Mouse (Mus musculus) heart, embryonic 11.5 days (tissue): ENCODE data around the gene Rfx6. TPM values are rescaled to one million over a fixed set of nuclear protein-coding genes. Genes with fewer than 3 reads are reported as not detected.

ENCODE experiments used
- ATAC-seq: fragments of 200-750 bp; cut with Nextera tagmentation; replicated peaks from 2 replicates; pipeline ENCODE4 v1.8.0; 2017; ENCODE audit warnings: moderate library complexity; ENCODE audit not compliant: insufficient number of reproducible peaks, low FRiP score, low TSS enrichment
- H3K27ac ChIP-seq: fragments of 300-500 bp; sonication (generic); 2 replicates; pipeline ENCODE4 v1.5.1; 2014; ENCODE audit warnings: mild to moderate bottlenecking, low read depth, low read length
- H3K27me3 ChIP-seq: fragments of 300-500 bp; sonication (generic); 2 replicates; pipeline ENCODE4 v1.6.1; 2014; ENCODE audit warnings: mild to moderate bottlenecking, low read length, mixed read lengths; ENCODE audit not compliant: control insufficient read depth, insufficient read depth
- H3K36me3 ChIP-seq: fragments of 300-500 bp; sonication (generic); 2 replicates; pipeline ENCODE4 v1.6.1; 2014; ENCODE audit warnings: mild to moderate bottlenecking, low read length, moderate library complexity, mixed read lengths; ENCODE audit not compliant: control insufficient read depth, insufficient read depth
- H3K4me1 ChIP-seq: fragments of 300-500 bp; sonication (generic); 2 replicates; pipeline ENCODE4 v1.6.1; 2014; ENCODE audit warnings: low read length; ENCODE audit not compliant: control insufficient read depth, insufficient read depth
- H3K4me2 ChIP-seq: fragments of 300-500 bp; sonication (generic); 2 replicates; pipeline ENCODE4 v1.6.1; 2014; ENCODE audit warnings: mild to moderate bottlenecking, moderate library complexity
- H3K4me3 ChIP-seq: fragments of 300-500 bp; sonication (generic); 2 replicates; pipeline ENCODE4 v1.5.1; 2014; ENCODE audit warnings: low read depth, low read length
- H3K9ac ChIP-seq: fragments of 300-500 bp; sonication (generic); 2 replicates; pipeline ENCODE4 v1.6.1; 2014; ENCODE audit warnings: mild to moderate bottlenecking, low read depth, low read length, moderate library complexity
- H3K9me3 ChIP-seq: fragments of 300-500 bp; sonication (generic); replicated peaks from 2 replicates; pipeline ENCODE4 v1.6.1; 2016; ENCODE audit warnings: low read length; ENCODE audit not compliant: control insufficient read depth
- WGBS: fragments of 180-500 bp; shearing (Covaris S2); extraction: QIAGEN DNeasy Blood & Tissue Kit; methylation state at CpG from one replicate; pipeline ENCODE4 v1.1.7; 2014; ENCODE audit not compliant: insufficient replicate concordance; 5-methylcytosine and 5-hydroxymethylcytosine counted together
- polyA plus RNA-seq: library from polyadenylated mRNA; unstranded; fragments of >200 nt; fragmentation: Nextera tagmentation; extraction: Ambion mirVana; gene quantifications from 2 replicates; pipeline ENCODE4 v1.2.1, GENCODE M21; 2014

Rfx6 gene
- polyA plus RNA-seq, 1 experiment from 2014 or later, result 0.13 TPM

GRCm38 (mm10) chr10:51720904-51721303 lies 43.3 kb downstream of the Rfx6 start:
- 39% methylated on average over 3 of the region's 3 CpGs for WGBS
- no peaks in the 10 kb centered on the region for H3K4me1 ChIP-seq
- no peak overlapping the region for H3K9ac ChIP-seq
- no peak overlapping the region for H3K27ac ChIP-seq
- H3K36me3 ChIP-seq, result no peaks in the 10 kb centered on the region
- no peak for ATAC-seq
- no peak overlapping the region for H3K4me3 ChIP-seq
- H3K27me3 ChIP-seq, result no peaks in the 10 kb centered on the region
- no peak overlapping the region for H3K4me2 ChIP-seq
- no peaks in the 10 kb centered on the region for H3K9me3 ChIP-seq

- Histone ChIP-seq H3K4me2 (no peak overlapping the region), H3K27me3 (no peaks in the 10 kb centered on the region), H3K4me1 (no peaks in the 10 kb centered on the region), H3K36me3 (no peaks in the 10 kb centered on the region), H3K9ac (no peak overlapping the region), H3K4me3 (no peak overlapping the region), H3K9me3 (no peaks in the 10 kb centered on the region), H3K27ac (no peak overlapping the region)
- WGBS, result 77% methylated on average over 5 of the region's 5 CpGs
- no peak for ATAC-seq
These were observed 83.9 kb downstream of the Rfx6 start for GRCm38 (mm10) chr10:51761436-51761835.

GRCm38 (mm10) chr10:51763241-51763640 lies 85.7 kb downstream of the Rfx6 start:
- Histone ChIP-seq H3K4me3 (no peak overlapping the region), H3K36me3 (no peaks in the 10 kb centered on the region), H3K27me3 (no peaks in the 10 kb centered on the region), H3K27ac (no peak overlapping the region), H3K4me2 (no peak overlapping the region), H3K9me3 (no peaks in the 10 kb centered on the region), H3K4me1 (no peaks in the 10 kb centered on the region), H3K9ac (no peak overlapping the region)
- ATAC-seq, result no peak
- 85% methylated on average over 2 of the region's 2 CpGs for WGBS

- 50% methylated on average over 5 of the region's 5 CpGs for WGBS
- no peak overlapping the region for H3K9ac ChIP-seq
- H3K9me3 ChIP-seq, result no peaks in the 10 kb centered on the region
- no peak overlapping the region for H3K4me3 ChIP-seq
- no peak for ATAC-seq
- no peaks in the 10 kb centered on the region for H3K27me3 ChIP-seq
- H3K4me2 ChIP-seq, result no peak overlapping the region
- no peak overlapping the region for H3K27ac ChIP-seq
- no peaks in the 10 kb centered on the region for H3K36me3 ChIP-seq
- no peaks in the 10 kb centered on the region for H3K4me1 ChIP-seq
These were observed 90.9 kb downstream of the Rfx6 start for GRCm38 (mm10) chr10:51768445-51768844.

GRCm38 (mm10) chr10:51769252-51769651 lies 91.7 kb downstream of the Rfx6 start:
- Histone ChIP-seq H3K4me1 (no peaks in the 10 kb centered on the region), H3K4me2 (no peak overlapping the region), H3K4me3 (no peak overlapping the region), H3K9ac (no peak overlapping the region), H3K9me3 (no peaks in the 10 kb centered on the region), H3K36me3 (no peaks in the 10 kb centered on the region), H3K27me3 (no peaks in the 10 kb centered on the region), H3K27ac (no peak overlapping the region)
- ATAC-seq, result no peak
- WGBS, result 20% methylated on average over 7 of the region's 7 CpGs

- Histone ChIP-seq H3K4me3 (no peak overlapping the region), H3K4me1 (no peaks in the 10 kb centered on the region), H3K9me3 (no peaks in the 10 kb centered on the region), H3K27me3 (no peaks in the 10 kb centered on the region), H3K9ac (no peak overlapping the region), H3K36me3 (no peaks in the 10 kb centered on the region), H3K4me2 (no peak overlapping the region), H3K27ac (no peak overlapping the region)
- 64% methylated on average over 2 of the region's 2 CpGs for WGBS
- ATAC-seq, result no peak
These were observed 102.1 kb downstream of the Rfx6 start for GRCm38 (mm10) chr10:51779648-51780047.

Other genes starting within 250 kb of the Rfx6 start
- not detected in 2 replicates for gene Gm49339, start 197.1 kb upstream of the Rfx6 start, polyA plus RNA-seq
- 0.17 TPM in 1 of 2 replicates, not detected in the other for gene Lilr4b, start 197.1 kb upstream of the Rfx6 start, polyA plus RNA-seq
- 0.62 and 1.3 TPM in 2 replicates for gene Lilrb4a, start 186.8 kb upstream of the Rfx6 start, polyA plus RNA-seq
- 0.79 TPM in 1 of 2 replicates, not detected in the other for gene Fam162b, start 87.2 kb upstream of the Rfx6 start, polyA plus RNA-seq
- not detected in 2 replicates for gene Gprc6a, start 46.3 kb upstream of the Rfx6 start, polyA plus RNA-seq